Mouse (Mus musculus): ENCODE measurements around the gene Ccer2.

Ccer2 gene

GRCm38 (mm10) chr7:28790066-28790806, 34.3 kb downstream of the Ccer2 start:
- DNase-seq (ENCODE audit: extremely low spot score), result peak; percentile 54

GRCm38 (mm10) chr7:28791706-28792105, 35.7 kb downstream of the Ccer2 start:
- no peak for DNase-seq (ENCODE audit: extremely low spot score)

- DNase-seq (ENCODE audit: extremely low spot score), result no peak
Observed at GRCm38 (mm10) chr7:28792391-28793185, 36.6 kb downstream of the Ccer2 start.

GRCm38 (mm10) chr7:28793834-28794233, 37.9 kb downstream of the Ccer2 start:
- DNase-seq (ENCODE audit: extremely low spot score), result no peak

- no peak for DNase-seq (ENCODE audit: extremely low spot score)
Observed at GRCm38 (mm10) chr7:28794496-28794895, 38.5 kb downstream of the Ccer2 start.

GRCm38 (mm10) chr7:28795832-28796231, 39.9 kb downstream of the Ccer2 start:
- DNase-seq (ENCODE audit: extremely low spot score), result no peak

GRCm38 (mm10) chr7:28796562-28796975, 40.6 kb downstream of the Ccer2 start:
- peak; percentile 69 for DNase-seq (ENCODE audit: extremely low spot score)

GRCm38 (mm10) chr7:28799994-28800393, 44.0 kb downstream of the Ccer2 start:
- no peak for DNase-seq (ENCODE audit: extremely low spot score)

- DNase-seq (ENCODE audit: extremely low spot score), result no peak
Observed at GRCm38 (mm10) chr7:28801451-28801850, 45.5 kb downstream of the Ccer2 start.

GRCm38 (mm10) chr7:28801901-28802670, 46.1 kb downstream of the Ccer2 start:
- DNase-seq (ENCODE audit: extremely low spot score), result peak; percentile 63

- peak; percentile 66 for DNase-seq (ENCODE audit: extremely low spot score)
Observed at GRCm38 (mm10) chr7:28802846-28803588, 47.0 kb downstream of the Ccer2 start.

GRCm38 (mm10) chr7:28803756-28804155, 47.8 kb downstream of the Ccer2 start:
- no peak for DNase-seq (ENCODE audit: extremely low spot score)

- DNase-seq (ENCODE audit: extremely low spot score), result no peak
Observed at GRCm38 (mm10) chr7:28806869-28807268, 50.9 kb downstream of the Ccer2 start.

GRCm38 (mm10) chr7:28807641-28808220, 51.8 kb downstream of the Ccer2 start:
- no peak for DNase-seq (ENCODE audit: extremely low spot score)

GRCm38 (mm10) chr7:28808221-28808941, 52.4 kb downstream of the Ccer2 start, which contains the start of gene Hnrnpl:
Gene Hnrnpl (plus strand): TSS chr7:28808541.
- DNase-seq (ENCODE audit: extremely low spot score), result no peak

Measured in embryo, embryonic 9.5 days (tissue).